Mouse (Mus musculus) left cerebral cortex, adult 11 months (tissue): Measurements from ENCODE around the gene Mlec.
"Not testable (repeated sequence)": the region's sequence is repeated elsewhere in the genome, so short reads cannot be mapped to it uniquely, and the experiment has no call there.

Experiments used
- DNase-seq: peaks from one replicate; pipeline ENCODE4 v3.0.0; 2022; ENCODE audit warnings: low spot score

Mlec gene

GRCm38 (mm10) chr5:115150991-115151390 lies 7.0 kb downstream of the Mlec start:
- no peak for DNase-seq

- DNase-seq: no peak
Measured at GRCm38 (mm10) chr5:115149675-115150459, 8.1 kb downstream of the Mlec start.

GRCm38 (mm10) chr5:115148872-115149271 lies 9.1 kb downstream of the Mlec start:
- not testable (repeated sequence) for DNase-seq

- no peak for DNase-seq
Measured at GRCm38 (mm10) chr5:115148378-115148777, 9.6 kb downstream of the Mlec start.

GRCm38 (mm10) chr5:115147388-115147787 lies 10.6 kb downstream of the Mlec start:
- DNase-seq: no peak

- no peak for DNase-seq
Measured at GRCm38 (mm10) chr5:115146747-115147130, 11.2 kb downstream of the Mlec start.

- DNase-seq: no peak
Measured at GRCm38 (mm10) chr5:115145976-115146746, 11.8 kb downstream of the Mlec start.

- DNase-seq: no peak
Measured at GRCm38 (mm10) chr5:115145253-115145968, 12.6 kb downstream of the Mlec start.

- no peak for DNase-seq
Measured at GRCm38 (mm10) chr5:115144471-115144870, 13.5 kb downstream of the Mlec start.

GRCm38 (mm10) chr5:115143552-115143951 lies 14.4 kb downstream of the Mlec start:
- no peak for DNase-seq

GRCm38 (mm10) chr5:115142166-115142697 lies 15.7 kb downstream of the Mlec start:
- no peak for DNase-seq

GRCm38 (mm10) chr5:115140726-115141125 lies 17.3 kb downstream of the Mlec start:
- DNase-seq: no peak

- no peak for DNase-seq
Measured at GRCm38 (mm10) chr5:115139124-115139523, 18.9 kb downstream of the Mlec start.

- DNase-seq: peak; percentile 84
Measured at GRCm38 (mm10) chr5:115134234-115135165, 23.5 kb downstream of the Mlec start, which contains the start of gene Unc119b. Unc119b (minus strand) TSS chr5:115134975.

- no peak for DNase-seq
Measured at GRCm38 (mm10) chr5:115133358-115134066, 24.5 kb downstream of the Mlec start.

- DNase-seq: no peak
Measured at GRCm38 (mm10) chr5:115132465-115132864, 25.5 kb downstream of the Mlec start.

GRCm38 (mm10) chr5:115129328-115129727 lies 28.7 kb downstream of the Mlec start:
- no peak for DNase-seq

- DNase-seq: no peak
Measured at GRCm38 (mm10) chr5:115127421-115128179, 30.4 kb downstream of the Mlec start.

GRCm38 (mm10) chr5:115126578-115127312 lies 31.2 kb downstream of the Mlec start:
- no peak for DNase-seq
